Mouse (Mus musculus) lung, postnatal 0 days (tissue): ENCODE results near the gene Vps26a. TPM values are rescaled to one million over a fixed set of nuclear protein-coding genes. Genes with fewer than 3 reads are reported as not detected.
A peak's percentile ranks its signal among the peaks of the same experiment; 100 is the strongest.

Experiments
- ATAC-seq: fragments of 200-750 bp; cut with Nextera tagmentation; 2 replicates; pipeline ENCODE4 v1.8.0; 2017; ENCODE audit warnings: moderate library complexity
- DNase-seq: peaks from one replicate; pipeline ENCODE4 v3.0.0-alpha.2; 2016; ENCODE audit warnings: low spot score
- H3K27ac ChIP-seq: fragments of 300-500 bp; sonication (generic); 2 replicates; pipeline ENCODE4 v1.5.1; 2014; ENCODE audit warnings: antibody characterized with exemption, mild to moderate bottlenecking, low read length, mixed read lengths
- H3K27me3 ChIP-seq: fragments of 300-500 bp; sonication (generic); replicated peaks from 2 replicates; pipeline ENCODE4 v1.6.1; 2014; ENCODE audit warnings: low read length, mixed read lengths; ENCODE audit not compliant: insufficient read depth
- H3K36me3 ChIP-seq: fragments of 300-500 bp; sonication (generic); 2 replicates; pipeline ENCODE4 v1.6.1; 2014; ENCODE audit warnings: low read length, mixed read lengths; ENCODE audit not compliant: insufficient read depth
- H3K4me1 ChIP-seq: fragments of 300-500 bp; sonication (generic); 2 replicates; pipeline ENCODE4 v1.6.1; 2014; ENCODE audit warnings: antibody characterized with exemption, low read depth, low read length, mixed read lengths; ENCODE audit not compliant: insufficient read depth
- H3K4me2 ChIP-seq: fragments of 300-500 bp; sonication (generic); replicated peaks from 2 replicates; pipeline ENCODE4 v1.6.1; 2014; ENCODE audit warnings: low read depth, mild to moderate bottlenecking, low read length, moderate library complexity, mixed read lengths
- H3K4me3 ChIP-seq: fragments of 300-500 bp; sonication (generic); 2 replicates; pipeline ENCODE4 v1.5.1; 2014; ENCODE audit warnings: low read depth, low read length
- H3K9ac ChIP-seq: fragments of 300-500 bp; sonication (generic); replicated peaks from 2 replicates; pipeline ENCODE4 v1.6.1; 2014; ENCODE audit warnings: low read depth, mild to moderate bottlenecking
- H3K9me3 ChIP-seq: fragments of 300-500 bp; sonication (generic); 2 replicates; pipeline ENCODE4 v1.6.1; 2016; ENCODE audit warnings: low read length, mixed read lengths
- CTCF ChIP-seq: IDR thresholded peaks from 2 replicates; pipeline ENCODE4 v1.5.1; 2016; ENCODE audit warnings: antibody characterized with exemption, mild to moderate bottlenecking
- EP300 ChIP-seq: IDR thresholded peaks from 2 replicates; pipeline ENCODE4 v1.6.1; 2016; ENCODE audit warnings: antibody characterized with exemption, mild to moderate bottlenecking, control low read depth
- WGBS: fragments of 180-500 bp; shearing (Covaris S2); extraction: QIAGEN DNeasy Blood & Tissue Kit; methylation state at CpG from one replicate; pipeline ENCODE4 v1.1.7; 2014; 5-methylcytosine and 5-hydroxymethylcytosine counted together
- polyA plus RNA-seq: library from polyadenylated mRNA; unstranded; fragments of >200 nt; fragmentation: Nextera tagmentation; extraction: Ambion mirVana; gene quantifications from 2 replicates; pipeline ENCODE4 v1.2.1, GENCODE M21; 2015

The Vps26a gene
- polyA plus RNA-seq, 1 experiment from 2014 or later = 62.7 TPM

GRCm38 (mm10) chr10:62413606-62413982 lies 73.0 kb downstream of the Vps26a start:
- peak; percentile 87 for DNase-seq
- peak; percentile 52 for TF ChIP-seq EP300
- no peak for TF ChIP-seq CTCF
- Histone ChIP-seq H3K4me3 (no peak overlapping the region), H3K9ac (no peak overlapping the region), H3K27me3 (no peaks in the 10 kb centered on the region), H3K36me3 (no peaks in the 10 kb centered on the region), H3K27ac (peak overlapping the region; percentile 87), H3K4me2 (0 out of 2 replicates have a peak overlapping the region, but pooled peaks have one; percentile 17), H3K9me3 (no peaks in the 10 kb centered on the region), H3K4me1 (no peaks in the 10 kb centered on the region)
- WGBS = 3% methylated on average over 4 of the region's 4 CpGs
- peak; percentile 86 for ATAC-seq

- TF ChIP-seq EP300 (no peak; the same call in none of the 2 replicates), CTCF (no peak)
- no peaks in the 10 kb centered on the region for H3K36me3 ChIP-seq
- no peak overlapping the region for H3K4me3 ChIP-seq
- no peaks in the 10 kb centered on the region for H3K27me3 ChIP-seq
- peak overlapping the region; percentile 87 for H3K27ac ChIP-seq
- no peaks in the 10 kb centered on the region for H3K9me3 ChIP-seq
- ATAC-seq = peak; percentile 82
- no peaks in the 10 kb centered on the region for H3K4me1 ChIP-seq
- 6% methylated on average over 8 of the region's 8 CpGs for WGBS
- 0 out of 2 replicates have a peak overlapping the region, but pooled peaks have one; percentile 17 for H3K4me2 ChIP-seq
- no peak overlapping the region for H3K9ac ChIP-seq
- DNase-seq = peak; percentile 86
These were observed 73.5 kb downstream of the Vps26a start for GRCm38 (mm10) chr10:62412906-62413605.

- Histone ChIP-seq H3K4me3 (no peak overlapping the region), H3K4me1 (no peaks in the 10 kb centered on the region), H3K36me3 (no peaks in the 10 kb centered on the region), H3K9ac (no peak overlapping the region), H3K9me3 (no peaks in the 10 kb centered on the region), H3K27me3 (no peaks in the 10 kb centered on the region), H3K4me2 (no peak overlapping the region), H3K27ac (no peak overlapping the region)
- TF ChIP-seq CTCF = no peak
- TF ChIP-seq EP300 = no peak
- no peak for DNase-seq
- no peak for ATAC-seq
- WGBS = 62% methylated on average over 19 of the region's 19 CpGs
These were observed 74.9 kb downstream of the Vps26a start for GRCm38 (mm10) chr10:62411431-62412410.

- no peak overlapping the region for H3K4me2 ChIP-seq
- TF ChIP-seq CTCF (peak; percentile 96), EP300 (no peak)
- H3K27me3 ChIP-seq = no peaks in the 10 kb centered on the region
- no peak overlapping the region for H3K9ac ChIP-seq
- H3K36me3 ChIP-seq = no peaks in the 10 kb centered on the region
- H3K27ac ChIP-seq = no peak overlapping the region
- H3K4me1 ChIP-seq = no peaks in the 10 kb centered on the region
- no peak overlapping the region for H3K4me3 ChIP-seq
- ATAC-seq (peak; percentile 30; the same call in 1 of the 2 replicates), DNase-seq (peak; percentile 80)
- WGBS = 3% methylated on average over 5 of the region's 5 CpGs
- no peaks in the 10 kb centered on the region for H3K9me3 ChIP-seq
These were observed 75.7 kb downstream of the Vps26a start for GRCm38 (mm10) chr10:62410943-62411342.

Other genes starting within 250 kb of the Vps26a start
- 0.32 and 0.40 TPM in 2 replicates for gene Tacr2, start 234.4 kb downstream of the Vps26a start, polyA plus RNA-seq
- 25.8 and 27.8 TPM in 2 replicates for gene Hk1, start 106.9 kb downstream of the Vps26a start, polyA plus RNA-seq
- 6.2 and 8.1 TPM in 2 replicates for gene Hkdc1, start 64.3 kb downstream of the Vps26a start, polyA plus RNA-seq
- 0.29 and 0.49 TPM in 2 replicates for gene 4930507D05Rik, start 37.3 kb downstream of the Vps26a start, polyA plus RNA-seq
- 9.6 and 9.8 TPM in 2 replicates for gene Supv3l1, start 37.1 kb downstream of the Vps26a start, polyA plus RNA-seq
- 215 and 245 TPM in 2 replicates for gene Srgn, start 40.6 kb upstream of the Vps26a start, polyA plus RNA-seq
- gene Kif1bp, start 91.7 kb upstream of the Vps26a start, polyA plus RNA-seq = 21.8 and 22.8 TPM in 2 replicates
- gene Ddx21, start 115.5 kb upstream of the Vps26a start, polyA plus RNA-seq = 8.2 and 9.0 TPM in 2 replicates
- 83.9 and 89.9 TPM in 2 replicates for gene Ddx50, start 164.4 kb upstream of the Vps26a start, polyA plus RNA-seq
- gene Stox1, start 239.3 kb upstream of the Vps26a start, polyA plus RNA-seq = 4.7 and 5.5 TPM in 2 replicates